Mouse (Mus musculus): ENCODE measurements at regions not wholly inside any gene's neighbourhood (a gene's known extent, or its start where the extent isn't known, plus 50 kb on each side); places are given as distances from the start of the nearest gene placed in this dataset.

GRCm38 (mm10) chr19:15487576-15487975, 459.6 kb downstream of the Psat1 start:
- DNase-seq (ENCODE audit: extremely low read depth, low read depth) = no peak

DNA sequence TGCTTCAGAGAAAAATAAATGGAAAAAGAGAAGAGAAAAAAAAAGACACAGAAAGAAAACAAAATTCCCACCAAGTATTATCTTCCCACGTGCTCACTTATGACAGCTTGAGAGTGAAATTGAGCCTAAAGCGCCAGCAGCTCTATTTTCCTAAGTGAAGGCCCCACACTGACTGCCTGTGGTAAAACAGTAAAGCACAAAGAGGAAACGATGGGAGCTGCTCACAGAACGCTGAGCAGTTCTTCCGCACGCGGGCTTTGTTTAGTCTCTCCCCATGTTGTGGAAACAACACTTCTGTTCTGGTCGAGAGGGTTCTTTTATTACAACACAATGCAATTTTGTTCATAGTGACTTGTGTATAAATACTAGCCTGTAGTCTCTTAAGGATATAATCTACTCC, 465.5 kb downstream of the Psat1 start:
- no peak for DNase-seq (ENCODE audit: extremely low read depth, low read depth)

DNA sequence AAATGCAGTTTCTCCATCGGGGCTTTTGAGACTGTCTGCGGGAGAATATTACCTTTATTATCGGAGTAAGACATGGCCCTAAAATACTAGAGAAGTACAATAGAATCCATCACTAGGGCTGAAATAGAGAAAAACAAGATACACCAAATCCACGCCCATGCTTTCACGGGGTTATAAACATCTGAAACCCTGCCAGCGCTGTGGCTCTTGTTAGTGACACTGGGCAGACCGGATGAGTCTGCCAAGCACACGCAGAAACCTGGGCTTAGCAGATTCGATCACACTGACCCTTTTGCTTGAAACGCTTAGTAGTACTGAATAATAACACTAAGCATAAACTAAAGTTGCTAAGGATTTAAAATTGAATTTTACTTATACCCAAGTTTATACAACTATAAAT, 477.6 kb downstream of the Psat1 start:
- no peak for DNase-seq (ENCODE audit: extremely low read depth, low read depth)

DNA sequence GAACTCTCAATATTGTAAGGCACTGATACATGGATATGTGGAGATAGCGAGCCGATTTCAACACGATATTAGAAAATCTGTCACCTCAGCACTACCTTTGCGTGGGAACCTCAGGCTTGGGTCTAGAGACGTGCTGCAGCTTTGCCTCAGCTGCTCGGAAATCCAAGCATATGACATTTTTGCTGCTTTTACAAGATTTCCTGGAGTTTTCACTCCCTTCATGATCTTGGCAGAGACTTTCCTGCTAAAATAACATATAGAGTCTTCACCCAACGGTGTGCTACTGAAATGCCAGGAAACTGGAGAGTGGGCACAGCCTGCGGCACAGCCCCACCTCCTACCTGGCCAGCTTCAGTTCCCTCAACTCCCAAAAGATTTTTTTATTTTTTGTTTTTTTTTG, 480.4 kb downstream of the Psat1 start:
- DNase-seq (ENCODE audit: extremely low read depth, low read depth) = no peak

DNA sequence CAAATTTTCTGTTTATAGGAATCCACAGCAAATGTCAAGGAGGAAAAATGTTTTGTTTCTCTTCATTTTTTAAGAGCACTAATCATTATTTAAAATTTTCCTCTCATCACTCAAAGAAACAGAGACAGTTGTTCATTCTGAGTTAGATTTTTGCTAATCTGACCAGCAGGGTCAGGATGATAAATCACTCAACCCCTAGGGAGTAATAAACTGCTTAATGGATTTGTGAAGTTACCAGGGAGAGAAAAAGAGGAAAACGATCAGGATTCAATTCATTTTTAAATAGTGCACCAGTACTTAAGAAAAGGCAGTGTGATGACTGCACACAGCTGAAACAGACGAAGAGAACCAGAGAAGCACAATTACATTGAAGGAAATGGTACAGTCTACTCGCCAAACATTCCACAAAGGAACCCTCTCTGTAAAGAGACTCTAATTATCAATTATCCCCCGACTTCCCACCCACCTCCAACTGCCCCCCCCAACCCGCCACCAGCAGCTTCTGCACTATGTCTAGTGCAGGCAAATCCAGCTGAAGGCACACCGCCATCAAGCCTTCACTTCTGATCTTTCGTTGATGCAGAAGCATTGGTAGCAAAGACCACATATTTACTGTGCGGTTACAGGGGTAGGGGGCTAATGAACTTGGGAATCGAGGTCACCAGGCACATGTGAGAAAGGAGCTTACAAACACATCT, 481.9 kb downstream of the Psat1 start:
- no peak for DNase-seq (ENCODE audit: extremely low read depth, low read depth)

DNA sequence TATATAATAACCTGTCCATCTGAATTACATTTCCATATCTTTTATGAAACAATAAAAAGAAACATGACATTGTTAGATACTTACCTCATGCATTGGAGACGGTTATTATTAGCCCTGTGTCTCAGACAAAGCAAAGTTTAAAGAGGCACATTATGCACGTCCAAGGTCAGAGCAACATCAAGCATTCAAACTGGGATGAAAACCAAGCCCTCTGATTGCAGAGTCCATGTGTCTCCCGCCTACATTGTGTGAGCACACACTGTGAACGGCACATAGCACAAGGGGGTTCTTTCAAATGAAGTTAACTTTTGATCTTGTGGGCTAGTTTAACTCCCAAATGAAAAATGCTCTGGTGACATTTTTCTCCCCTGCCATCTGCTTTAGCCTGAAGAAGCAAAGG, 489.3 kb downstream of the Psat1 start:
- no peak for DNase-seq (ENCODE audit: extremely low read depth, low read depth)

GRCm38 (mm10) chr19:15456943-15457735, 490.0 kb downstream of the Psat1 start:
- no peak for DNase-seq (ENCODE audit: extremely low read depth, low read depth)

GRCm38 (mm10) chr19:15448989-15449388, 498.1 kb downstream of the Psat1 start:
- DNase-seq (ENCODE audit: extremely low read depth, low read depth) = no peak

- no peak for DNase-seq (ENCODE audit: extremely low read depth, low read depth)
These were observed 515.3 kb downstream of the Psat1 start for GRCm38 (mm10) chr19:15431798-15432197.

DNA sequence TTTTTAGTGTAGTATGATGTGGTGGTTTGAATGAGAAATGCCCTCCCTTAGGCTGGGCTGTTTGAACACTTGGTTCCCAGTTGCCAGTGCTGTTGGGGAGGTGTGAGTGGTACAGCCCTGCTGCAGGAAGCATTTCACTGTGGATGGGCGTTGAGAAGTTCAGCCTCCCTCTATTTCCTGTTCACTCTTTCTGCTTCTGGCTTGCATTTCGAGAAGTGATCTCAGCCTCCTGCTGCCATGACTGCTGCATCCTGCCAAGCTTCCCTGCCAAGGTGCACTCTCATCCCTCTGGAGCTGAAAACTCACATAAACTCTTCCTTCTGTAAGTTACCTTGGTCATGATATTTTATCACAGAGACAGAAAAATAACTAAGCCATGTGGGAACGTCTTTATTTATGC, 525.8 kb downstream of the Psat1 start:
- no peak for DNase-seq (ENCODE audit: extremely low read depth, low read depth)

DNA sequence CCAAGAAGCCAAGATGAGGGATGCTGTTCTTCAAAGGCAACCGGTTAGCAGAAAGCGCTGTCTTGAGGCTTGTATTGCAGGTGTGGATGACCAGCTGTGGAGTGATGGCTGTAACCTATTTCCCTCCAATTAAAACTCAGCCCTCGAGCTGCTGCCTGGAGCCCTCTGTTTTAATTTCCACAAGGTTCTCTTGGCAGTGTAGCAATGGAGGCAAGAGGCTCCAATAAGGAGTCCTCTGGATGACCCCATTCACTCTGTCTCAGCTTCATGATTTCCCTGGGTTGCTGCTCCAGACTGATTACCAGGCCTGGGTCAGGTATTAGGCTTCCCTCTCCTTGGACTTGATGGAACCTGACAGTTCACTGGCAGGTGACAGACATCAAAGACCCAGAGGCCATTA, 548.5 kb downstream of the Psat1 start:
- no peak for DNase-seq (ENCODE audit: extremely low read depth, low read depth)

DNA sequence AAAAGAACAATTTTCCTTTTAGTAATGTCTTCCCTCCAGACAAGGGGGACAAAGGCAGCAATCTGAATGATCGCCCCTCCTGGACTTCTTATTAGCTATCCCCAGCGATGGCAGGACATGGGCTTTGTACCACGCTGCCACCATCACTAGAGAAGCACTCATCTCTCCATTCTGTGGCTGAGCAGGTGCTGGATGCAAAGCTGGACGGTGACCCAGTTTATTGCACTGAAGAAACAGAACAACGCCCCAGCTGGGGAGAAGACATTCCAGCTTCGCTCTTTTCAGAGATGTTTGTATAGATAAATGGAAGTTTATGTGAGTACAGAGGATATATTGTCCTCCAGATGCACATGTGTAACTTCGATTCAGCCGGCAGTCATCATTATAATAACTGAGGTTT, 575.5 kb downstream of the Psat1 start:
- DNase-seq (ENCODE audit: extremely low read depth, low read depth) = no peak

DNA sequence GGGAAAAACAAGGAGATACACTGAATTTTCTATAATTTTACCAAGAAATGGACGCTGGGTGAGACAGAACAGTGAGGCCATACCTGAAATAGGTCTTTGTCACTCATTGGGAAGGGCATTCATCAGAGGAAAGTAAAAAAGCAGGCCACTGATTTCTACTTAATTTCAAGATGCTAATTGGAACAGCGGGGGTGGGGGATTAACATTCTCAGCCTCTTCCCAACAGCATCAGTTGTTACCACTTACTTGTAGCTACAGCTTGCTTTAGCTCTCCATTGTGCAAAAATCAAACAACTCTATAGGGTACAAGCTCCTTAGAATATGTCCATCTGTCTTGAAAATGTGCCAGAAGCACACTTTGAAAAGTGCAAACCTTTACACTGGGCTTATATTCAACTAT, 580.2 kb downstream of the Psat1 start:
- DNase-seq (ENCODE audit: extremely low read depth, low read depth) = no peak

GRCm38 (mm10) chr19:15357181-15357580, 590.0 kb downstream of the Psat1 start:
- DNase-seq (ENCODE audit: extremely low read depth, low read depth) = no peak

- no peak for DNase-seq (ENCODE audit: extremely low read depth, low read depth)
These were observed 598.8 kb downstream of the Psat1 start for GRCm38 (mm10) chr19:15348356-15348755.

GRCm38 (mm10) chr19:15342229-15342628, 604.9 kb downstream of the Psat1 start:
- DNase-seq (ENCODE audit: extremely low read depth, low read depth) = no peak

DNA sequence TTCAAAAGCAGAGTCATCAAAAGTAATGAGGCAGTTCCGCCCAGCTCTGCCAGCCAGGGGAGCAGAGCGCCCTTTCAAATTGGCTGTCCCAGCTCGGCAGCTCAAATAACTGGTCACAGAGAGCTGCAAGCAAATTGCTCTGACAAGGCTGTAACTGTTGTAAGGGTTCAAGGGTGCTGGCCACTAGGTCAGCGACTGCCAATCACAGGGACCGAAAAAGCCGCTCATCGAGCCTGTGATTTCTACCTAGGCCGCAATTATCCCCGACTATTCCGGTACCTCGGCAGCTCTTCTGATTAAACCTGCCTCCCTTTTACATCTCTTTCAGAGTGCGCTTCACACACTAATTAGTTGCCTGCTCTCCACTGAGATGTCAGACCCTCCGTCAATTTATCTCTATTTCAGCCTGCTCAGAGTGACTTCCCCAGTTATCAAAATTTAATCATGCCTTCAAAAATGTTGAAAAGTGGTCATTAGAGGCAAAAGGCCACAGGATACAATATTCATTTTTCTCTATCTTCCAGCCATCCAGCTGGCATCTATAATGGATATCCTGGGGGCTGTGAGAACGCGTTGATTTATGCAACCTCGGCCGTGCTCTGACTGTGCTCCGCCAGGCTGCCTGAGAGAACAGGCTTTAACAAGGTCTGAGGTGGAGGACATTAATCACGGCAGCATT, 606.7 kb downstream of the Psat1 start:
- no peak for DNase-seq (ENCODE audit: extremely low read depth, low read depth)

- DNase-seq (ENCODE audit: extremely low read depth, low read depth) = no peak
These were observed 607.2 kb downstream of the Psat1 start for GRCm38 (mm10) chr19:15339979-15340304.

- no peak for DNase-seq (ENCODE audit: extremely low read depth, low read depth)
These were observed 617.0 kb downstream of the Psat1 start for GRCm38 (mm10) chr19:15330155-15330554.

DNA sequence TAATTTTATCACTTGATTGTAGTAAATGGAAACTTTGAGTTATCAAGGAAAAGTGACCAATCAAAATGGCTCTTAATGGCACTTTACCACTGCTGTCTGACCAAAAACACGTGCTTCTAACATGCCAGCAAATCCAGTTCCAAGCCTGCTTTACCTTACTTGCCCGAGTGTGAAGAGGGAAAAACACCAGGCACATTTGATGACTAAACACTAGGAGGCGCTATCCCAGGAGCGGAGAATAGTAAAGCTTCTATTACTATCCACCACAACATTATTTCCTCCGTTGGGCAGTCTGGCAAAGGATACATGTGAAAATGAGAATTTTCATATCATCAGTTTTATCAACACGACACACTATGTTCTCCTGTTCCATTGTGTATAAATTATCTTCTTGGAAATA, 647.7 kb downstream of the Psat1 start:
- no peak for DNase-seq (ENCODE audit: extremely low read depth, low read depth)

DNA sequence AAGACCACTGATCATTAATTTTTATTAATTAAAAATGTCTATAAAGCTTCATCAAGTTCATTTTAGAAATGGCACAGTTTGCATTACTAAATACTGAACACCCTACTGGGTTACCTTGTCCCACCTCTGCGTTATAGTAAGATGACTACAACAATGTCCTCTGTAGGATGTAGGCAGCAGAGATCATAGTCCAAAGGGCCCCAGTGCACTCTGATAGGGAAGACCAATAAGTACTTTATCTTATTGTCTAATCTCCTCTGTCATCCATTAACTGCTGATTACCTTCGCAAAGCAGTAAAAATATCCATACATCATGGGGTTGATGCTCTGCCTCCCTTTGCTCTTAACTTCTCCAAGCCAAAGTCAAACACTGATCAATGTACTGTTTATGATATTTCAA, 662.1 kb downstream of the Psat1 start:
- DNase-seq (ENCODE audit: extremely low read depth, low read depth) = no peak

DNA sequence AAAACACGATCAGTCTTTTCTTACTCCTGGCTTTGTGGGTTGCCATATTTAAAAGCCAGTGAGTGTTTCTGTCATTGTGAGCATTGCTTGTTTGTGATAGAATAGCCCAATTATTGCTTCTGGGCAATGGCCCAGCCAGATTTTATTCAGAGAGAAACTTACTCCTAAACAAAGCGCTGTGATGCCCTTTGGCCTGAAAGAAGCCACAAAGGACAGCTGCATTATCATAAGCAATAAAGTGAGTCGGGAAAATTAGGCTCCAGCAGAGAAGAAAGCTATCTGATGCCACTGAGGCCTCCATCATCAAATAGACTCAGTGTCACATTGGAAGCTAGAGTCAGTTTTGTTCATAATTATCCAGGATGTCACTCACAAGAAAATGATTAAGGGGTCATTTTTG, 644.9 kb upstream of the Tle4 start:
- no peak for DNase-seq (ENCODE audit: extremely low read depth, low read depth)
